Mouse (Mus musculus): ENCODE results near the gene Sept1. TPM values are rescaled to one million over a fixed set of nuclear protein-coding genes. Genes with fewer than 3 reads are reported as not detected.

Sept1 gene
- polyA plus RNA-seq, 1 experiment = 2.9 TPM

DNA sequence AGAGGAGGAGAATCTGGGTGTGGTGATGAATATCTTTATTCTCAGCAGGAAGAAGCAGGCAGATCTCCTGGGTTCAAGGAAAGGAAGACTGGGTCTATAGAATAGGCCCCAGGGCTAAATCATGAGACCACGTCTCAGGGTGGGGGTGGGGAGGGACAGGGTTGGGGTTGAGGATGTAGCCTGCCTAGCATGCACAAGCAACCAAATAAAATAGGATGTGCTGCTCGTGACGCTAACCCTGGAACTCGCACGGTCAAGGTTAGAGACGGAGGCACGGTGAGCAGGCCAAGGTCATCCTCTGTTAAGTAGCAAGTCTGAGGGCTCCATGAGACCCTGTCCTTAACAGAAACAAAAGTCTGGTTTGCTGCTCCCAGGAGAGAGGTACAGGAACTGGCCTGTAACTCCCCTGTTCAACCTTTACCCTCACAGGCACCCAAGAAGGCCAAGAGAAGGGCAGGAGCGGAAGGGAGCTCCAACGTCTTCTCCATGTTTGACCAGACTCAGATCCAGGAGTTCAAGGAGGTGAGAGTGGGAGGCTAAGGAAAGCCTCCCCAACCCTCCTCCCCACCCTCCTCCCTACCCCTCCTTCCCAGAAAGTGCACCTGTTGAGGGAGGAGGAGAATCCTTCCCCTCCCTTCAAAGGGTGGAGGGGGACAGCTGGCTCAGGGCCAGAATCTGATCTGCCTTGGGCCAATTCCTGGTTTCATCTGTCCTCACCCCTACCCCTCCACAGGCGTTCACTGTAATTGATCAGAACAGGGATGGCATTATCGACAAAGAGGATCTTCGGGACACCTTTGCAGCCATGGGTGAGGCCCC is 20.3 kb downstream of the Sept1 start:
- Histone ChIP-seq H3K27ac (ENCODE audit: insufficient read depth, low read depth, low read length) (no peak overlapping the region), H3K4me1 (ENCODE audit: control insufficient read depth, insufficient read depth, low read length) (peaks cover 8% of the 10 kb centered on the region), H3K4me3 (ENCODE audit: insufficient read depth, low read length) (no peak overlapping the region)
- TF ChIP-seq CTCF (IDR thresholded peaks at IDR 0.05; ENCODE audit: low read depth, low read length) (no peak), POLR2A (IDR thresholded peaks at IDR 0.05; ENCODE audit: borderline replicate concordance, low read depth, low read length) (no peak)

DNA sequence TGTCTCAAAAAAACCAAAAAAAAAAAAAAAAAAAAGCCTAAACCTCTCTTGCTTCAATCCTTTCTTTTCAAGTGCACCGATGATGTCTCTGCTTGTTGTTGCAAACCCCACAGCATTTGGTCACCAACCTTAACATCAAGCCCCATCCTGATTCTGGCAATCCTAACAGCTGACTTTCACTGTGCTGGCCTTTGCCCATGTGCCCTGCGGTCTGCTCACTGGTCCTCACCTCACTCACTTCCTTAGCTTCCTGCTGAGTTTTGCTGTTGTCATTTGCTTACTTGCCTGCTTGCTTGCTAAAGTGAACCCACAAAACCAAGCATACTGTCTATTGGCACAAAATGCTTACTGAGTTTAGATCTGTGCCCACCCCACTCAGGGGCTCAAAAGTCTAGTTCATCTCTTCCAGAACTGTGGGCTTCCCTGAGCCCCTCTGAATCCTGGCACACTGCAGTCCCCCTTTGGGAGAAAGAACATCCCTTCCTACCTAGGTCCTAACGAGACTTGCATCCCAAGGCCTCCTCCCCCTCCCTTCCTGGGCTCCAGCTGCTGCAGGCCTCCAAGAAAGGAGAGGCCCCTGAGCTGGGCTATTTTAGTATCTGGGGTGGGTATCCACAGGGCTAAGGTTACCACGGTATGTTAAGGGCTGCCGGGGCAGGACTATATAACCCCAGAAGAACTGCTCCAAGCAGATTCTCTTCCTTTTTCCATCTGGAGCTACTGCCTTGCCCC is 21.8 kb downstream of the Sept1 start:
- no peak overlapping the region for H3K27ac ChIP-seq (ENCODE audit: insufficient read depth, low read depth, low read length)
- H3K4me1 ChIP-seq (ENCODE audit: control insufficient read depth, insufficient read depth, low read length) = peaks cover 8% of the 10 kb centered on the region
- no peak overlapping the region for H3K4me3 ChIP-seq (ENCODE audit: insufficient read depth, low read length)

DNA sequence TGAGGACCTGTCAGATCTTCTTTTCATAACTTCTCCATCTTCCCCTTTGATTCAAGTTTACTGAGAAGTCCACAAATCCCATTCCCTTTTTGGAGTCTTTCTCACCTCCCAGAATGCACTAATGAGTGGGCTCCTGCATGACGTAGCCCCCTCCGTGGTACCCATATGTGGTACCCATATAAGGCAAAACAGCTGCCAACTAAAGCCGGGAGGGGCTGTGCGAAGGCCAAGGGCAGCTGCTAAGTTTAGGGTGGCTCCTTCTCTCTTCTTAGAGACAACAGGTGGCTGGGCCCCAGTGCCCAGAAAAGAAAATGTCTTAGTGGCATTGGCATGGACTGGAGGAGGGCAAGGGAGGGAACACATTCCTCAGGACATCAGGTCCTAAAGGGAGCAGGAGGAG is 22.7 kb downstream of the Sept1 start:
- no peak overlapping the region for H3K4me3 ChIP-seq (ENCODE audit: insufficient read depth, low read length)
- no peak for TF ChIP-seq CTCF (IDR thresholded peaks at IDR 0.05; ENCODE audit: low read depth, low read length)
- TF ChIP-seq POLR2A (IDR thresholded peaks at IDR 0.05; ENCODE audit: borderline replicate concordance, low read depth, low read length) = no peak
- H3K27ac ChIP-seq (ENCODE audit: insufficient read depth, low read depth, low read length) = no peak overlapping the region
- H3K4me1 ChIP-seq (ENCODE audit: control insufficient read depth, insufficient read depth, low read length) = peaks cover 10% of the 10 kb centered on the region

More for the DNA sequence above, 21.8 kb downstream of the Sept1 start:
- TF ChIP-seq POLR2A (IDR thresholded peaks at IDR 0.05; ENCODE audit: borderline replicate concordance, low read depth, low read length) = no peak
- no peak for TF ChIP-seq CTCF (IDR thresholded peaks at IDR 0.05; ENCODE audit: low read depth, low read length)

DNA sequence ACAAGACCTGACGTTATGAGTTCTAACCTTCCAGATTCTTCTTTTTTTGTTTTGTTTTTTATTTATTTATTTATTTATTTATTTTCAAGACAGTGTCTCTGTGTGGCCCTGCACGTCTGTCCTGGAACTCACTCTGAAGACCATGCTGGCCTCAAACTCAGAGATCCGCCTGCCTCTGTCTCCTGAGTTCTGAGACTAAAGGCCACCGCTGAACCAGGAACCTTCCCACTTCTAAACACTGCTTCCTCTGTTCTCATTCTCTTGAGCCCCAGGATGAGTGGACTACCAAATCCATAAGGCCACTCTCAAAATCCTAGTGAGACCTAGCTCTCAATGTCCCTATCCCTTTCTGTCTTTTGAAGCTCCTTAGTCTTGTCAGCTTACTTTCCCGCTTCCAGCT is 23.1 kb downstream of the Sept1 start:
- Histone ChIP-seq H3K27ac (ENCODE audit: insufficient read depth, low read depth, low read length) (no peak overlapping the region), H3K4me3 (ENCODE audit: insufficient read depth, low read length) (no peak overlapping the region), H3K4me1 (ENCODE audit: control insufficient read depth, insufficient read depth, low read length) (peaks cover 13% of the 10 kb centered on the region)
- TF ChIP-seq CTCF (IDR thresholded peaks at IDR 0.05; ENCODE audit: low read depth, low read length) (no peak), POLR2A (IDR thresholded peaks at IDR 0.05; ENCODE audit: borderline replicate concordance, low read depth, low read length) (no peak)

DNA sequence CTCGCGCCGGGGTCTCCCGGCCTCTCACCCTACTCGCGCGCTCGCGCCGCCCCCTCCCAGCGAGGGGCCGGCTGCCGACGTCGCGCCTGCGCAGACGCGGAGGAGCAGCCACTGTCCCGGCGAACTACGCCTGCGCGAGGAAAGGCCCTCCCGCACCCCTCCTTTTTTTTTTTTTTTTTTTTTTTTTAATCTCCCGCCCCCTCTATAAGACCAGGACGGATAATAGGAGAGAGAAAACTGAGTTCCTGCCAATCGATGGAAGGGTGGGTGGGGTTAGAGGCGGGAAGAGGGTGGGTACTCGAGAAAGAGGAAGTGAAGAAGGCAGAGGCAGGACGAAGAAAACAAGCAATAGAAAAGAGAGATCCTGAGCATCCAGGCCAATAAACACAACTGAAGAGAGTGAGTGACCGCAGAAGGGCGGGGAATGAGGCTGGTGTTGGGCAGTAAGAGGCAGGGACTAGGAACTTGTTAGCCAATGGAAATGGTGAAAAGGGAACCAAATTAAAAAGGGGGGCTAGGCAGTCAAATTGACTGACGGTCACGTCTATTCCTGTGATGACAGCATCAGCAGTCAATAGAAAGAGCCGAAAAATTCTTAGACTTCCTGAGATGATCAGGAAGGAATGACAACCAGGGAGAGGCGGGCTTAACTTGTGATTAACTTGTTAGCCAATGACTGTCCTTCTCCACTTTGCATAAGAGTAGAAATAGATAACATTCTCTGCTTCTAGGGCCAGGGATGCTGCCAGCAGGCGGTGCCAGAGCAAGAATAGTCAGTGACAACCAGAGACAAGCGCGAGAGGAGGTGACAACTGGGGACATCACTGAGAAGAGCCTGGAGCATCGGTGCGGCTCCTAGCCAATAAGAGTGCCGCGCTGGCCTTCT is 24.1 kb downstream of the Sept1 start, which contains the start of gene Mylpf:
Gene Mylpf, plus strand, starts transcription at position 338 of the 886 bp plus-strand sequence.
- Histone ChIP-seq H3K4me1 (ENCODE audit: control insufficient read depth, insufficient read depth, low read length) (peaks cover 13% of the 10 kb centered on the region), H3K27ac (ENCODE audit: insufficient read depth, low read depth, low read length) (peak within 1 kb of the TSS; percentile 83), H3K4me3 (ENCODE audit: insufficient read depth, low read length) (peak within 1 kb of the TSS; percentile 88)
- TF ChIP-seq POLR2A (IDR thresholded peaks at IDR 0.05; ENCODE audit: borderline replicate concordance, low read depth, low read length) = 0 out of 2 replicates have a peak, but pooled peaks have one; percentile 24
- TF ChIP-seq CTCF (IDR thresholded peaks at IDR 0.05; ENCODE audit: low read depth, low read length) = no peak

DNA sequence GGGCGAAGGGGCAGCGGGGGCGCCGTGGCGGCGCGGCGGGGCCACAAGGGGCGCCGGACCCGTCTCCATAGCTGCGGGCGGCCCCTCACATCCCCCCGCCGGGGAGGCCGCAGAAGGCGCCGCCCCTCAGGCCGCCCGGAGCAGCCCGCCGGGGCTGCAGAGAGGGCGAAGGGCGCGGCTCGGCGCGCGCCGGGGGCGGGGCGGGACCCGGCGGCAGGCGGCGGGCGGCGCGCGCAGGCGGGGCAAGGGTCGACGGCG is 24.7 kb downstream of the Sept1 start, which contains the start of gene Tbc1d10b:
Gene Tbc1d10b, minus strand, starts transcription at position 174 of the 258 bp plus-strand sequence.
- TF ChIP-seq CTCF (IDR thresholded peaks at IDR 0.05; ENCODE audit: low read depth, low read length) (no peak), POLR2A (IDR thresholded peaks at IDR 0.05; ENCODE audit: borderline replicate concordance, low read depth, low read length) (no peak)
- Histone ChIP-seq H3K4me3 (ENCODE audit: insufficient read depth, low read length) (peak within 1 kb of the TSS; percentile 88), H3K27ac (ENCODE audit: insufficient read depth, low read depth, low read length) (peak within 1 kb of the TSS; percentile 83), H3K4me1 (ENCODE audit: control insufficient read depth, insufficient read depth, low read length) (peaks cover 11% of the 10 kb centered on the region)

DNA sequence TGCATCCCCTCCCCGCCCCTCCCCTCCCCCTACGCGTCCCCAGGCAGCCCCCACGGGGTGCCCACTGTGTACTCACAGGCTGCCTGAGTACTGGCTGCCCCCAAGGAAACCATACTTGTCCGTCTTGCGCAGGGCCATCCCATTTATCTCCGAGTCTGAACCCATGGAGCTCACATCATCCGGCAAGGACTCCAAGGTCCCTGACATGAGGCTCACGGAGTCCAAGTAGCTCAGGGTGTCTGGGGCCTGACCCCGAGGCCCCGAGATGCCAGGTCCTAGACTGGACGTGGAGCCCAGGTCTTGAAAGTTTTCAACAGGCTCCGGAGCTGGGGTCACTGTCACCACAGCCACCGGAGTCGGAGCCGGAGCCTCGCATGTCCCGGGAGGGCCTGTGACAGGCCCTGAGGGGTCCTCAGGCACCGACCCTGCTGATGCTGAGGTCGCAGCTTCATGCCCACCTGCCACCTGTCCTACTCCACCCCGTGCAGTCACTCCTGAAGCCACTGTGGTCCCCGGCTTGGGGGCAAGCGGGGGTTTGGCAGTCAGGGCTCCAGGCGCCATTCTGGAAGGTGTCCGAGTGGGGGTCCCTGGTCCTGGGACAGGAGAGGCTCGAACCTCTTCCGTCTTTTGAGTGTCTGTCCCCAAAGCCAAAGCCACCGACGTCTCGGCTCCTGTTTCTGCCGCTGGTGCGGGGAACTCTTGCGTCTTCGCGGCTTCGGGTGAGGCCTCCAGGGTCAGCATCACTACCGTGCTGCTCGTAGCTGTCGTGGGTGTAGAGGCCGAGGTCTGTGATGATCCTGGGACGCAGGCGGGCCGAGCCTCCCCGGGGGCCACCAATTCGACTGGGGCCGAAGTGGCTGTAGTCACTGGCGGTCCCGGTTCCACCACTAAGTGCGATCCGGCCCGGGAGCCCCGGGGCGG is 25.3 kb downstream of the Sept1 start:
- H3K27ac ChIP-seq (ENCODE audit: insufficient read depth, low read depth, low read length) = peak overlapping the region; percentile 83
- TF ChIP-seq CTCF (IDR thresholded peaks at IDR 0.05; ENCODE audit: low read depth, low read length) (no peak), POLR2A (IDR thresholded peaks at IDR 0.05; ENCODE audit: borderline replicate concordance, low read depth, low read length) (no peak)
- H3K4me3 ChIP-seq (ENCODE audit: insufficient read depth, low read length) = peak overlapping the region; percentile 88
- peaks cover 10% of the 10 kb centered on the region for H3K4me1 ChIP-seq (ENCODE audit: control insufficient read depth, insufficient read depth, low read length)

DNA sequence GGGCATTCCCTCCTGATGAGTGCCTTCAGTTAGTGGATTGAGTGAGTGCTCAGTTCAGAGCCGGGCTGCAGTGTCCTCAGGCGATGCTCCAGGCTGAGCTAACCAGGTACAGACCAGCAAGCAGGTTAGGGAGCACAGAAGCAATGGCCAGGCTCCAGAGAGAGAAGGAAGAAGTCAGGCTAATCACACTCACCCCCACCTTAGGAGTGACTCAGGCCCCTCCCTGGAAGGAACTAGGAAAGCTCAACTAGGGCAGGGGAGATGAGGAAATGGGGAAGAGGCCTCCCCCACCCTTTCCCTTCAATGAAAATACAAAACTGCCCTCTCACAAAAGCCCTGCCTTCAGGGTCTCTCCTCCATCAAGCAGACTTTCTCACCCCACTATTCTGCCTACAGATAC is 26.3 kb downstream of the Sept1 start:
- Histone ChIP-seq H3K4me1 (ENCODE audit: control insufficient read depth, insufficient read depth, low read length) (peaks cover 10% of the 10 kb centered on the region), H3K27ac (ENCODE audit: insufficient read depth, low read depth, low read length) (peak overlapping the region; percentile 83), H3K4me3 (ENCODE audit: insufficient read depth, low read length) (peak overlapping the region; percentile 88)
- no peak for TF ChIP-seq CTCF (IDR thresholded peaks at IDR 0.05; ENCODE audit: low read depth, low read length)

DNA sequence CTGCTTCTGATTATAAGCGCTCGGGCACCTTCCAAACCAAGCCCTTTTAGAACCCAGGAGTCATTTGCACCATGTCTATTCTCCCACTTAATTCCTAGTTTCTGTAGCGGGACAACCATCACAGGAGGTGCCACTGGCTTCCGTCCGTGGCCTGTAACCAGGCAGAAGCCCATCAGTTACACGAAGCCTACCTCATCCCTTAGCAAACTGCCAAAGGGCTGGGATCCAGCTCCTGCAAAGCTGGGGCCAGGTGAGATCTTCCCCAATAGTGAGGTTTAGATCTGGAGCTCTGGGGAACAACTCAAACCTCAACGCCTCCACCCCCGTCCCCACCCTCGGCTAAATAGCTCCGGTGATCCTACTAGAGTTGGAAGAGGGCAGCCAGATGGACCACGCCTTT is 36.4 kb downstream of the Sept1 start:
- no peak for TF ChIP-seq CTCF (IDR thresholded peaks at IDR 0.05; ENCODE audit: low read depth, low read length)
- TF ChIP-seq POLR2A (IDR thresholded peaks at IDR 0.05; ENCODE audit: borderline replicate concordance, low read depth, low read length) = no peak
- Histone ChIP-seq H3K4me1 (ENCODE audit: control insufficient read depth, insufficient read depth, low read length) (peaks cover 8% of the 10 kb centered on the region), H3K27ac (ENCODE audit: insufficient read depth, low read depth, low read length) (peak overlapping the region; percentile 64)

More for the DNA sequence above, 36.4 kb downstream of the Sept1 start:
- H3K4me3 ChIP-seq (ENCODE audit: insufficient read depth, low read length) = peak overlapping the region; percentile 60

All from bone marrow macrophage, adult 2 months (primary cell).